Mouse (Mus musculus): ENCODE results near the gene Ankmy2. TPM values are rescaled to one million over a fixed set of nuclear protein-coding genes. Genes with fewer than 3 reads are reported as not detected.
"Not testable (repeated sequence)": the region's sequence is repeated elsewhere in the genome, so short reads cannot be mapped to it uniquely, and the experiment has no call there.

Gene Ankmy2
- polyA plus RNA-seq, 1 experiment from 2014 or later: 33.3 TPM

- H3K9me3 ChIP-seq (ENCODE audit: control insufficient read depth, low read length): no peaks in the 10 kb centered on the region
- H3K27me3 ChIP-seq (replicated peaks; ENCODE audit: control insufficient read depth, insufficient read depth, low read length): no peaks in the 10 kb centered on the region
- H3K4me1 ChIP-seq (ENCODE audit: control insufficient read depth, insufficient read depth, low read length): no peaks in the 10 kb centered on the region
- WGBS: 93% methylated on average over 5 of the region's 5 CpGs
- no peak overlapping the region for H3K4me3 ChIP-seq (ENCODE audit: low read depth, low read length)
- H3K36me3 ChIP-seq (ENCODE audit: control insufficient read depth, insufficient read depth, low read length): peaks cover 49% of the 10 kb centered on the region
- H3K9ac ChIP-seq (ENCODE audit: low read depth, low read length): no peak overlapping the region
- H3K27ac ChIP-seq (replicated peaks; ENCODE audit: low read depth, low read length): no peak overlapping the region
- DNase-seq (ENCODE audit: low spot score) (no peak), ATAC-seq (ENCODE audit: low read depth) (no peak)
- H3K4me2 ChIP-seq (ENCODE audit: low read depth, low read length): no peak overlapping the region
These were observed 20.3 kb downstream of the Ankmy2 start for GRCm38 (mm10) chr12:36177227-36177626.

GRCm38 (mm10) chr12:36182570-36182969 lies 25.7 kb downstream of the Ankmy2 start:
- no peak overlapping the region for H3K4me3 ChIP-seq (ENCODE audit: low read depth, low read length)
- peak; percentile 55; the same call in 1 of the 2 replicates for ATAC-seq (ENCODE audit: low read depth)
- H3K4me1 ChIP-seq (ENCODE audit: control insufficient read depth, insufficient read depth, low read length): no peaks in the 10 kb centered on the region
- peak; percentile 30 for DNase-seq (ENCODE audit: low spot score)
- peaks cover 47% of the 10 kb centered on the region for H3K36me3 ChIP-seq (ENCODE audit: control insufficient read depth, insufficient read depth, low read length)
- no peaks in the 10 kb centered on the region for H3K27me3 ChIP-seq (replicated peaks; ENCODE audit: control insufficient read depth, insufficient read depth, low read length)
- H3K4me2 ChIP-seq (ENCODE audit: low read depth, low read length): no peak overlapping the region
- 76% methylated on average over 6 of the region's 6 CpGs for WGBS
- no peaks in the 10 kb centered on the region for H3K9me3 ChIP-seq (ENCODE audit: control insufficient read depth, low read length)
- H3K9ac ChIP-seq (ENCODE audit: low read depth, low read length): no peak overlapping the region
- no peak overlapping the region for H3K27ac ChIP-seq (replicated peaks; ENCODE audit: low read depth, low read length)

GRCm38 (mm10) chr12:36187081-36187480 lies 30.2 kb downstream of the Ankmy2 start:
- no peak overlapping the region for H3K27ac ChIP-seq (replicated peaks; ENCODE audit: low read depth, low read length)
- ATAC-seq (ENCODE audit: low read depth) (no peak), DNase-seq (ENCODE audit: low spot score) (no peak)
- H3K27me3 ChIP-seq (replicated peaks; ENCODE audit: control insufficient read depth, insufficient read depth, low read length): no peaks in the 10 kb centered on the region
- H3K36me3 ChIP-seq (ENCODE audit: control insufficient read depth, insufficient read depth, low read length): peaks cover 84% of the 10 kb centered on the region
- WGBS: 62% methylated on average over 6 of the region's 6 CpGs
- H3K4me3 ChIP-seq (ENCODE audit: low read depth, low read length): no peak overlapping the region
- H3K9me3 ChIP-seq (ENCODE audit: control insufficient read depth, low read length): no peaks in the 10 kb centered on the region
- H3K4me2 ChIP-seq (ENCODE audit: low read depth, low read length): no peak overlapping the region
- H3K9ac ChIP-seq (ENCODE audit: low read depth, low read length): no peak overlapping the region
- no peaks in the 10 kb centered on the region for H3K4me1 ChIP-seq (ENCODE audit: control insufficient read depth, insufficient read depth, low read length)

- no peak for DNase-seq (ENCODE audit: low spot score)
- Histone ChIP-seq H3K9ac (ENCODE audit: low read depth, low read length) (no peak overlapping the region), H3K27ac (replicated peaks; ENCODE audit: low read depth, low read length) (no peak overlapping the region), H3K36me3 (ENCODE audit: control insufficient read depth, insufficient read depth, low read length) (peaks cover 79% of the 10 kb centered on the region), H3K4me1 (ENCODE audit: control insufficient read depth, insufficient read depth, low read length) (no peaks in the 10 kb centered on the region), H3K4me3 (ENCODE audit: low read depth, low read length) (no peak overlapping the region), H3K9me3 (ENCODE audit: control insufficient read depth, low read length) (no peaks in the 10 kb centered on the region), H3K4me2 (ENCODE audit: low read depth, low read length) (no peak overlapping the region), H3K27me3 (replicated peaks; ENCODE audit: control insufficient read depth, insufficient read depth, low read length) (no peaks in the 10 kb centered on the region)
- no peak for ATAC-seq (ENCODE audit: low read depth)
- WGBS: 98% methylated on average over 3 of the region's 3 CpGs
These were observed 32.7 kb downstream of the Ankmy2 start for GRCm38 (mm10) chr12:36189610-36190009.

- no peak for DNase-seq (ENCODE audit: low spot score)
- Histone ChIP-seq H3K4me1 (ENCODE audit: control insufficient read depth, insufficient read depth, low read length) (no peaks in the 10 kb centered on the region), H3K36me3 (ENCODE audit: control insufficient read depth, insufficient read depth, low read length) (peaks cover 87% of the 10 kb centered on the region), H3K4me2 (ENCODE audit: low read depth, low read length) (no peak overlapping the region), H3K27ac (replicated peaks; ENCODE audit: low read depth, low read length) (no peak overlapping the region), H3K4me3 (ENCODE audit: low read depth, low read length) (no peak overlapping the region), H3K9me3 (ENCODE audit: control insufficient read depth, low read length) (no peaks in the 10 kb centered on the region), H3K27me3 (replicated peaks; ENCODE audit: control insufficient read depth, insufficient read depth, low read length) (no peaks in the 10 kb centered on the region), H3K9ac (ENCODE audit: low read depth, low read length) (no peak overlapping the region)
- ATAC-seq (ENCODE audit: low read depth): no peak
- 94% methylated on average over 5 of the region's 5 CpGs for WGBS
These were observed 33.4 kb downstream of the Ankmy2 start for GRCm38 (mm10) chr12:36190343-36190742.

GRCm38 (mm10) chr12:36194976-36195375 lies 38.1 kb downstream of the Ankmy2 start:
- no peak overlapping the region for H3K9ac ChIP-seq (ENCODE audit: low read depth, low read length)
- no peak overlapping the region for H3K4me3 ChIP-seq (ENCODE audit: low read depth, low read length)
- H3K4me1 ChIP-seq (ENCODE audit: control insufficient read depth, insufficient read depth, low read length): no peaks in the 10 kb centered on the region
- ATAC-seq (ENCODE audit: low read depth) (no peak), DNase-seq (ENCODE audit: low spot score) (no peak)
- H3K27ac ChIP-seq (replicated peaks; ENCODE audit: low read depth, low read length): no peak overlapping the region
- H3K4me2 ChIP-seq (ENCODE audit: low read depth, low read length): no peak overlapping the region
- 91% methylated on average over 7 of the region's 7 CpGs for WGBS
- H3K36me3 ChIP-seq (ENCODE audit: control insufficient read depth, insufficient read depth, low read length): peaks cover 80% of the 10 kb centered on the region
- H3K27me3 ChIP-seq (replicated peaks; ENCODE audit: control insufficient read depth, insufficient read depth, low read length): no peaks in the 10 kb centered on the region
- peaks cover 26% of the 10 kb centered on the region for H3K9me3 ChIP-seq (ENCODE audit: control insufficient read depth, low read length)

- DNase-seq (ENCODE audit: low spot score): not testable (repeated sequence)
These were observed 48.7 kb downstream of the Ankmy2 start for GRCm38 (mm10) chr12:36205579-36206119.

GRCm38 (mm10) chr12:36207072-36207799 lies 50.3 kb downstream of the Ankmy2 start:
- Histone ChIP-seq H3K27ac (replicated peaks; ENCODE audit: low read depth, low read length) (no peak overlapping the region), H3K4me1 (ENCODE audit: control insufficient read depth, insufficient read depth, low read length) (no peaks in the 10 kb centered on the region), H3K4me3 (ENCODE audit: low read depth, low read length) (no peak overlapping the region), H3K4me2 (ENCODE audit: low read depth, low read length) (no peak overlapping the region), H3K36me3 (ENCODE audit: control insufficient read depth, insufficient read depth, low read length) (no peaks in the 10 kb centered on the region), H3K9me3 (ENCODE audit: control insufficient read depth, low read length) (no peaks in the 10 kb centered on the region), H3K9ac (ENCODE audit: low read depth, low read length) (no peak overlapping the region), H3K27me3 (replicated peaks; ENCODE audit: control insufficient read depth, insufficient read depth, low read length) (no peaks in the 10 kb centered on the region)
- peak; percentile 89 for ATAC-seq (ENCODE audit: low read depth)
- DNase-seq (ENCODE audit: low spot score): peak; percentile 83
- WGBS: 64% methylated on average over 9 of the region's 9 CpGs

More at GRCm38 (mm10) chr12:36205579-36206119, 48.7 kb downstream of the Ankmy2 start:
- not testable (repeated sequence) for H3K4me2 ChIP-seq (ENCODE audit: low read depth, low read length); H3K27me3 ChIP-seq (replicated peaks; ENCODE audit: control insufficient read depth, insufficient read depth, low read length); H3K4me3 ChIP-seq (ENCODE audit: low read depth, low read length); H3K36me3 ChIP-seq (ENCODE audit: control insufficient read depth, insufficient read depth, low read length); H3K9ac ChIP-seq (ENCODE audit: low read depth, low read length); H3K9me3 ChIP-seq (ENCODE audit: control insufficient read depth, low read length); ATAC-seq (ENCODE audit: low read depth); H3K27ac ChIP-seq (replicated peaks; ENCODE audit: low read depth, low read length); H3K4me1 ChIP-seq (ENCODE audit: control insufficient read depth, insufficient read depth, low read length)
- WGBS: 63% methylated on average over 5 of the region's 5 CpGs

GRCm38 (mm10) chr12:36207800-36208148 lies 50.9 kb downstream of the Ankmy2 start:
- H3K9me3 ChIP-seq (ENCODE audit: control insufficient read depth, low read length): no peaks in the 10 kb centered on the region
- no peaks in the 10 kb centered on the region for H3K4me1 ChIP-seq (ENCODE audit: control insufficient read depth, insufficient read depth, low read length)
- H3K4me2 ChIP-seq (ENCODE audit: low read depth, low read length): no peak overlapping the region
- H3K27ac ChIP-seq (replicated peaks; ENCODE audit: low read depth, low read length): no peak overlapping the region
- no peak overlapping the region for H3K4me3 ChIP-seq (ENCODE audit: low read depth, low read length)
- WGBS: 86% methylated on average over 7 of the region's 7 CpGs
- no peaks in the 10 kb centered on the region for H3K36me3 ChIP-seq (ENCODE audit: control insufficient read depth, insufficient read depth, low read length)
- DNase-seq (ENCODE audit: low spot score) (no peak), ATAC-seq (ENCODE audit: low read depth) (no peak)
- H3K9ac ChIP-seq (ENCODE audit: low read depth, low read length): no peak overlapping the region
- no peaks in the 10 kb centered on the region for H3K27me3 ChIP-seq (replicated peaks; ENCODE audit: control insufficient read depth, insufficient read depth, low read length)
